ENCODE assay signal across 8 mouse cellular contexts in genomic region chr15:60693751-60694500, GRCm38 (mm10).
DNase-seq lines count a peak whose midpoint lies in the region; ATAC-seq lines count a peak whose summit lies in the region.

No protein-coding gene starts in this region.

- no peaks in the 10 kb centered on the region for H3K9me3 ChIP-seq in heart, embryonic 12.5 days (replicated peaks)
- H3K9me3 ChIP-seq in embryonic facial prominence, embryonic 14.5 days (ENCODE audit: control insufficient read depth, low read length): no peaks in the 10 kb centered on the region
- no peaks in the 10 kb centered on the region for H3K9me3 ChIP-seq in liver, embryonic 12.5 days (replicated peaks)

- H3K4me2 ChIP-seq in heart, embryonic 12.5 days: no peak overlapping the region
- H3K4me2 ChIP-seq in embryonic facial prominence, embryonic 14.5 days (ENCODE audit: low read depth, low read length): no peak overlapping the region
- no peak overlapping the region for H3K4me2 ChIP-seq in liver, embryonic 12.5 days

- ATAC-seq in heart, embryonic 12.5 days (ENCODE audit: insufficient number of reproducible peaks, low FRiP score): no peak
- no peak for ATAC-seq in embryonic facial prominence, embryonic 14.5 days (ENCODE audit: low read depth)
- ATAC-seq in liver, embryonic 12.5 days: peak; percentile 51; the same call in 1 of the 2 replicates

- no peak overlapping the region for H3K4me3 ChIP-seq in heart, embryonic 12.5 days
- no peak overlapping the region for H3K4me3 ChIP-seq in embryonic facial prominence, embryonic 14.5 days (ENCODE audit: low read depth, low read length)
- no peak overlapping the region for H3K4me3 ChIP-seq in liver, embryonic 12.5 days

- H3K9ac ChIP-seq in heart, embryonic 12.5 days: no peak overlapping the region
- H3K9ac ChIP-seq in embryonic facial prominence, embryonic 14.5 days (ENCODE audit: low read depth, low read length): no peak overlapping the region
- H3K9ac ChIP-seq in liver, embryonic 12.5 days: no peak overlapping the region

- no peaks in the 10 kb centered on the region for H3K36me3 ChIP-seq in heart, embryonic 12.5 days
- no peaks in the 10 kb centered on the region for H3K36me3 ChIP-seq in embryonic facial prominence, embryonic 14.5 days (ENCODE audit: control insufficient read depth, insufficient read depth, low read length)
- no peaks in the 10 kb centered on the region for H3K36me3 ChIP-seq in liver, embryonic 12.5 days

- DNase-seq in heart, postnatal 4 days: peak; percentile 32
- DNase-seq in B cell, adult 2 months: peak; percentile 28 to 40
- DNase-seq in R1 (ENCODE audit: low read depth, low spot score): peak; percentile 52
- DNase-seq in embryonic facial prominence, embryonic 14.5 days (ENCODE audit: low spot score): peak; percentile 20
- DNase-seq in thymus, postnatal 10 days (ENCODE audit: low spot score in 2 of 2): peak; percentile 22 to 61
- no peak for DNase-seq in spleen, adult 12 weeks (ENCODE audit: low spot score)

- 62% methylated on average over 7 of the region's 7 CpGs for WGBS in heart, embryonic 12.5 days
- 49% methylated on average over 7 of the region's 7 CpGs for WGBS in embryonic facial prominence, embryonic 14.5 days
- WGBS in liver, embryonic 12.5 days (ENCODE audit: insufficient replicate concordance): 55% methylated on average over 7 of the region's 7 CpGs

- H3K27ac ChIP-seq in heart, embryonic 12.5 days (ENCODE audit: poor library complexity, severe bottlenecking): no peak overlapping the region
- H3K27ac ChIP-seq in embryonic facial prominence, embryonic 14.5 days (replicated peaks; ENCODE audit: low read depth, low read length): no peak overlapping the region
- no peak overlapping the region for H3K27ac ChIP-seq in liver, embryonic 12.5 days

- no peaks in the 10 kb centered on the region for H3K27me3 ChIP-seq in heart, embryonic 12.5 days (replicated peaks)
- no peaks in the 10 kb centered on the region for H3K27me3 ChIP-seq in embryonic facial prominence, embryonic 14.5 days (replicated peaks; ENCODE audit: control insufficient read depth, insufficient read depth, low read length)
- H3K27me3 ChIP-seq in liver, embryonic 12.5 days (replicated peaks): no peaks in the 10 kb centered on the region

- H3K4me1 ChIP-seq in heart, embryonic 12.5 days (replicated peaks): peaks cover 13% of the 10 kb centered on the region; the same call in 1 of the 2 replicates
- H3K4me1 ChIP-seq in embryonic facial prominence, embryonic 14.5 days (ENCODE audit: control insufficient read depth, insufficient read depth, low read length): no peaks in the 10 kb centered on the region
- no peaks in the 10 kb centered on the region for H3K4me1 ChIP-seq in liver, embryonic 12.5 days
